Mouse (Mus musculus): ENCODE measurements at regions not wholly inside any gene's neighbourhood (a gene's known extent, or its start where the extent isn't known, plus 50 kb on each side); places are given as distances from the start of the nearest gene placed in this dataset.

DNA sequence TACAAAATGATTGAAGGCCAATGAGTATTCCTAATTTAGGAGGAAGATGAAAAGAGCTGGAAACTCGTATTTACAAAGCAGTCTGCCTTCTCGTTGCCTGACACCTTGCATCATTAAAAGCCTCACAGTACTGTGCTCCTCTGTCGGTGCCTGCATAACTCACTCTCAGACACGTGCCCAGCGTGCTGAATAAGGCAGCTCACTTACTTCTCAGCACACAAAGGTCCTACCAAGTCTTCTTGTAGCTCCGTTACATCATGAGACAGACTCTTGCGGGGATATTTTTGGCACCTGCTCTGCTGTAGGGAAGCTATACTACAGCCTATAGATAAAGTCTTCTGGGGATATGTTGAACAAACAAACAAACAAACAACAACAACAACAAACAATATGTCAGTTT is 400.0 kb upstream of the Atp11b start:
- no peak for DNase-seq (ENCODE audit: extremely low spot score in 1 of 2, low spot score in 1 of 2)

DNA sequence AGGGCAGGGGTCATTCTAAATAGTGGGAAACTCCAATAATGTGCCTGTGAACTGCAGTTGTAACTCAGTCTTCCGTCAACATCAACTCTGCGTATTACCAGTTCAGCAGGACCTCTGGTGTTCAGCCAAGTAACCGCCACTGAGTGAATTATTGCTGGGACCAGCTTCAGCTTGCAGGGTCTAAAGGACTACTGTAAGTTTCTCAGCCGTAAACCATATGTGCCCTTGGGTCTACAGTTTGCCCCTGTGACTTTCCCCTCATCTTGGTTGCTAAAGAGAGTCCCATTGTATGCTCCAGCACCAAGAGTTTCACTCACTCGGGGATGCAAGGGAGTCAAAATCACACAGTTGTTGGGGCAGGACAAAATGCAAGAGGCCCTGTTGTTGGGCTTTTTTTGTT is 399.6 kb upstream of the Atp11b start:
- DNase-seq (ENCODE audit: extremely low spot score in 1 of 2, low spot score in 1 of 2), result no peak

DNA sequence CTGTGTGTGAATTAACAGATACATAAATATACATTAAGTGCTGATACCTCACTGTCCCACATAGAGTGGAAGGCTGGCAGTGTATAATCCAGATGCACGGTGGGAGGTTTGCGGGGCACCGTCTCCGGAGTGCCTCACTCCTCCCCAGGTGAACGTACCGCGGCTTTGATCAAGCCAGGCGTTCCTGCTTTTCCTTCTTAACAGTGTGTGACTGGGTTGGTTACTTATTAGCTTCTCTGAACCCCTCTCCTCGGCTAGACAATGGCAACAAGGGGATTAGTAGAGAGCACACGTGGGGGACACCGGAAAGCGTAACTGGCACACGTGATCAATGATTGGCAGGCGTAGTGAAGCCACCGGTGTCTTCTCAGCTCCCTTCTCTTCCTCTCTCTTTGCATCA is 396.8 kb upstream of the Atp11b start:
- no peak for DNase-seq (ENCODE audit: extremely low spot score in 1 of 2, low spot score in 1 of 2)

DNA sequence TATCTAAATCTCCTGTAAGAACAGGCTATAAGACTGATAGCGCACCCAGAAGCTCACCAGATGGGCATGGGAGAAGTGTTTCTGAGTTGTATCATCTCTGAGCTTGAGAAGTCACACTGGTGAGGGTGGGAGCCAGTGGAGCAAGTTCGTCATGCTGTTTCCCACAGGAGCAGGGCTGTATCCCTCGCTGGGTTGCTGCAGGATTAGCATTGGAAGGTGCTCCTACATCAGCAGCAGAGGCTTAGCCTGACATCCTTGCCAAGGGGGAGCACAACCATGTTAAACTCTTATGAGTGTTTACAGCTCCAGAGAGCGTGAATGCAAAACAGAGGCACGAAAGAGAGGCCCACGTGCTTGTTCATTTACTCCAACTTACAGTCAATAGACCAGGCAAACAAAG is 395.4 kb upstream of the Atp11b start:
- no peak for DNase-seq (ENCODE audit: extremely low spot score in 1 of 2, low spot score in 1 of 2)

DNA sequence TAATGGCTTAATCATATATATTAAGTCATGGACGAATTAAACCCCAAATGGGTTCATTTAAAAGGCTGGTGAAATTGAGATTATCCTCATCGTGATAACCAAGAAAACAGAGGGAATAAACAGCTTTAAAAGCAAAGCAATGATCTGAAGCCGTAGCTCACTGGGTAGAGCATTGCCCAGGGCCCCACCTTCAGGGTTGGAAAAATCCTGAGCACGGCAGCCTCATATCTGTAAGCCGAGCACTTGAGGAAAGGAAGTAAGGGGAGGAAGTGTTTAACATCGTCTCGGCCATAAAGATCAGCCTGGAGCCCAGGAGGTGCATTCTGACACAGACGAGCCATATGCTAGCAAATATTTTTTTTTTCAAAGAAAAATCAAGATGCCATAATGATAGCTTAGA is 394.6 kb upstream of the Atp11b start:
- DNase-seq (ENCODE audit: extremely low spot score in 1 of 2, low spot score in 1 of 2), result no peak

DNA sequence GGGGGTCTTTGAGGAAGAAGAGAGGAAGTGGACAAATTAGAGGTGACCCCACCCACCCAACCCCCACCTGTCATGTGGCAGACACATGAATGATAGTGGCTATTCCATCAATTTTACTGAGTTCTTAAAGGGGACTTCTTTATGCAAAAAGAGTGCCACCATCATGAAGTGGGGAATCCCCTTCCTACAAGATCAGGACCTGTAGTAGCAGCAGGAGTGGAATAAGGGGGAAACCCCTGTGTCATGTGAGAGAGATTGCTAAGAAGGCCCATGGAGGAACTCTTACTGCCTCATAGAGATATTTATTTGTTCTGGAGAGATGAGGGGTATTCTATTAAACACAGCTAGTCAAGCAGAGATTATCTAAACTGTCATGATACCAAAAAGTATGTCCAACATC is 393.4 kb upstream of the Atp11b start:
- no peak for DNase-seq (ENCODE audit: extremely low spot score in 1 of 2, low spot score in 1 of 2)

DNA sequence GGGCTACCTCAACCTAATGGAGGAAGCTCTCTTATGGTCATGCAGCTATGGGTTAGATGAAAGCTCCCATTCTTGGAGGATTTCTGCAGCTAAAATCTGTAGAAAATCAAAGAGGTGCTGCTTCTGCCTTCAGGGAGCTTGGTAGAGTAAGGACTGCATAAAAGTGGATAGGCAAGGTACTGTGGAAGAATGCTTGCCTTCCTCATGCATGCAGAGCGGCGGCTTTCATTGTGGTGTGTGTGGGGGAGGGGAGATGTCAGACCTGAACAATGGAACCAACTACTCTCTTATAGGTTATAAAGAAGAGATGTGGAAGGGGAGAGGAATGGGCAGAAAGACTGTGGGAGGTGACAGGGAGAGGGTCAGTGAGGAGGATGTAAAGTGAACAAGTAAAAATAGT is 392.8 kb upstream of the Atp11b start:
- no peak for DNase-seq (ENCODE audit: extremely low spot score in 1 of 2, low spot score in 1 of 2)

DNA sequence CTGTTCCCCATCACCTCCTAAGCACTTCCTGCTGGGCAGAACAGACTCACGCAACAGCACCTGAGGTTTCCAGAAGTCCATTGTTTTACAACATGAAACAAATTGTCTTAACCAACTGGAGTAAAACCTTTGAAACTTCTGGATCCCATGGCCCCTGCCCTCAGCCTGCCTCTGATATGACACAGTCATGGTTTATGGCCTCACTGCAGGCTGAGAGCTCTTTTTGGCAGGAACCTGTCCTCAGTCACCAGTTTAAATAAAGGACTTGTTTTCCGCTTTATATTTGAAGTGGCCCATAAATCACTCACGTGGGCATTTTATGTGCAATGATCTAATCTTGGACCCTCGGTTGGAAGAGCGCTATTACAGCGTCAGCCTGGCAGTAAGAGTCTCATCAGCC is 388.5 kb upstream of the Atp11b start:
- no peak for DNase-seq (ENCODE audit: extremely low spot score in 1 of 2, low spot score in 1 of 2)

DNA sequence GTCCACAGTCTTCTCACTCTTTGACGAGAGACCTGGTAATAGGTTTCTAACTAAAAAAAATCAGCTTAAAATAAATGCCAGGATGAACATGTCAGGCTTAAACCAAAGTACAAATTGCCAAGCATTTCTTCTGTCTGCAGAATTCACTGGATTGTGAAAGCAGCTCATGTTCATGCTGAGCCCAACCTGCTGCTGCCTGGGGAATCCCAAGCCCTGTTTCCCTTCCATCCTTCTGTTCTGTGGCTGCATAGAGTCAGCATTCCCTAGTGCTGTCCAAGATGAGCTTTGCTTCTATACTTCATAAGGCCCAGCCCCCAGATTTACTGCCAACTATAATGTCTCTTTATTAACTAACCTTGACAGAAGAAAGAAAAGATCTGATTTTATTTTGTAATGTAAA is 381.6 kb upstream of the Atp11b start:
- DNase-seq (ENCODE audit: extremely low spot score in 1 of 2, low spot score in 1 of 2), result no peak

DNA sequence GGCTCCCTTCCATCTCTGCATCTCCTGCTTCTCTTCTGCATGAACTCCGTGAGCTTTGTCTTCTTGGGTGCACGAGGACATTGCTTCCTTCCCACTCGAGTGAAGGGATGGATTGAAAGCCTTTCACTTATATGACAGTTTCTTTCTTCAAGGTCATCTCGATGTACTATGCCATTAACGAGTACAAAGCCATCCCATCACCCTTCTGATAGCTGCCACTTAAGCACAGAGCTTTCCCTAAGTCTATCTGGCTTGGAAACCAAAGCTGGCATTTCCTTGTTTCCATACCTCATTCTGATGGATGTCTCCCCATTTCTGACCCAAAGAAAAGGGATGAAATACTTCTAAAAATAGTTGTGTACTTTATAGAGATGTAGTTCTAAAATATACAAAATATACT is 366.5 kb upstream of the Atp11b start:
- no peak for DNase-seq (ENCODE audit: extremely low spot score in 1 of 2, low spot score in 1 of 2)

DNA sequence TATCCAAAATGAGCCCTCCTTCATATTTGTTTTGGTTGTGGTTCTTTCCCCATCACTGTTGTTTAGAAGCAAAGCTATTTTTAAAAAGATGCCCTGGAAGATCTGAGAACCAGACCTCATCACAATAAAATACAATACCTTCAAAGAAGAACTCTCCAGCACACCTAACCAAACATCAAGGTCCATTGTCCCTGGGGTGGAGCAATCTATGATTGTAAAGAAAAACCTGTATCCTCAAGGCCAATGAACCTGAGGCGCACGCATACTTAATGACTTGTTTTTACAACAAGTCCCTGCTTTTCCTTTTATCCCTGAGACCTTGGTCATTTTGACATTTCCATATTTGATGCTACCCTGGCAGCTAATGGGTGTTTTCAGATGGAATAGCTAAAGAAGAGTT is 361.2 kb upstream of the Atp11b start:
- no peak for DNase-seq (ENCODE audit: extremely low spot score in 1 of 2, low spot score in 1 of 2)

DNA sequence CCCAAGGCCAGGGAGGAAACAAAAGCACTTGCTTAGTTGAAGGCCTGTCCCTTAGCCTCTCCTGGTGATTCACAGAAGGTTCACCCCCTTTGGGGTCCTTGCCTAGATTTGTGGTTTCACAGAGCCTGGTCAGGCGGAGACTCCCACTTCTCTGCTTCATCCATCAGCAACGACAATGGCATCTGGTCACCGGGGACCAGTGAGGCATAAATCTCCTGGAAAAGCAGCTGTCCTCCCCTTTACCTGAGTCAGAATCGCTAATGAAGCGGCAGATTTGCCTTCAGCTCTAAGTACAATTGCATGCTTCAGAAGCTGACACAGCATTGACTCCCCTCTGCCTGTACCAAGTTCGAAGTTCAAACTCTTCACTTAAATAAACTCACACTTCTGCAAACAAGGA is 353.7 kb upstream of the Atp11b start:
- DNase-seq (ENCODE audit: extremely low spot score in 1 of 2, low spot score in 1 of 2), result no peak

DNA sequence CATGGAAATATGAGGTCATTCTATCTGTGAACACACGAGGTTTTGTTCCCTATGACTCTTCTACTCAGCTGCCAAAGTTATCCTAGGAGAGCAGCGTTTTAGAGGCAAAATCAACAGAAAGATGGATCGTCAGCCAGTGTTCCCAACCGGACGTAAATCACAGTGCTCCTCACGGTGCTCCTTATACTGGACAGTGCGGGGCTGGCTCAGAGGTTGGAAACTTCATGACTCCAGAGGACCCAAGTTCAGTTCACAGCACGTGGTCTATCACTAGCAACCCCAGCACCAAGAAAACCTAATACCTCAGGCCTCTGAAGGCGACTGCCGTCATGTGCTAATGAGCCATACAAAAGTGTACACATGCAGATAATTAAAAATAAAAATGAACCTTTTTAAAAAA is 351.2 kb upstream of the Atp11b start:
- no peak for DNase-seq (ENCODE audit: extremely low spot score in 1 of 2, low spot score in 1 of 2)

DNA sequence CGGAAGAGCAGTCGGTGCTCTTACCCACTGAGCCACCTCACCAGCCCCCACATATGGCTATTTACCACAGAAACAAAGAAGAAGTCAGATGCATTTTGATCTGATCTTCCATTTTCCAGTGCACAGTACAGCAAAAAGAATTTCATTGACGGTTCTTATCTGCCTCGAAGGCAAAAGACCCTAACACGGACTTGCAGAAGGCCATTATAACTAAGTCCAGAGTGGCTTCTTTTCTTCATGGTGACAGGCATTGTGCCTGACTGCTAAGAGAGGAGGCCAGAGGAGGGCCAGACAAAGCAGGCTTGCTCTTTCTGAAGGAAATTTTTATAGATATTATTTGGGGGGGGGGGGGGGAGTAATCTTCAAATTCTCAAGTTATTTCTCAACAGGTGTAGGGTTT is 350.0 kb upstream of the Atp11b start:
- DNase-seq (ENCODE audit: extremely low spot score in 1 of 2, low spot score in 1 of 2), result no peak

DNA sequence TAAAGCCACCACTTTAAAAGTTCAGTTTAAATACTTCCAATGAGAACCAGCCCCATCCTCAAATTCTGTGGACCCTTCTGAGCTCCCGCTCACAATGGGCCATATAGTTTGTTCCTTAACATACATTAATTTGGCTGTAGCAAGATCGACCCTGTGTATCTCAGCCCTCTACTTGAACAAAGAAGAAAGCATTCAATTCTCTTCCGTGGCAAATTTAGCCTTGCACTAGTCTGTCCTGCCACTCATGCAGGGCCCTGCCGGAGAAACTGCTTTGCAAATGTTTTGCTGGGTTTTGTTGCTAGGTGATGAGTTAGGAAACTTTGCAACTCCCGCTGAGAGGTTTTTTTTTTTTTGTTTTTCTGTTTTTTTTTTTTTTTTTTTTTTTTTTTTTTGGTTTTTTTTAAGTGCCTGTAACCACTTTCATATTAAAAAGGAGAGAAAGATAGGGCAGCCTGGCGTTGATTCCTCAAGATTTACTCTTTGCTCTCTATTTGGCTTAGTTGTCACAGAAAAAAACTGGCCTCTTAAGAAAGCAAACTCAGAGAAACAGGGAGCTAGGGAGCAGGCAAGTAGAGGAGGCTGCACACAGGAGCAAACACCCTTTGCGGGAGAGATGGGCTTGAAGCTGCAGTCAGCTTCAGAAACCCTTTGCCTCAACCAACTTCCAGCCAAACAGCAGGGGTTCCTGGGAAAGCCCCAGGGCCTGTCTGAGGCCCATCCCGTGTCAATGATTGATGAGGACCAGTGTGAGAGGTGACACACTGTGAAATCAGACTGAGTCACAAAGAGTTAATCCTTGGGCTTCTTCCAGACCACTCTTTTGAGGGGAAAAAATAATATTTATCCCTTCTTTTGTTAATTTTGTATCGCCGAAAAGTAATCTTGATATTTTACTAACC is 349.2 kb upstream of the Atp11b start:
- no peak for DNase-seq (ENCODE audit: extremely low spot score in 1 of 2, low spot score in 1 of 2)

DNA sequence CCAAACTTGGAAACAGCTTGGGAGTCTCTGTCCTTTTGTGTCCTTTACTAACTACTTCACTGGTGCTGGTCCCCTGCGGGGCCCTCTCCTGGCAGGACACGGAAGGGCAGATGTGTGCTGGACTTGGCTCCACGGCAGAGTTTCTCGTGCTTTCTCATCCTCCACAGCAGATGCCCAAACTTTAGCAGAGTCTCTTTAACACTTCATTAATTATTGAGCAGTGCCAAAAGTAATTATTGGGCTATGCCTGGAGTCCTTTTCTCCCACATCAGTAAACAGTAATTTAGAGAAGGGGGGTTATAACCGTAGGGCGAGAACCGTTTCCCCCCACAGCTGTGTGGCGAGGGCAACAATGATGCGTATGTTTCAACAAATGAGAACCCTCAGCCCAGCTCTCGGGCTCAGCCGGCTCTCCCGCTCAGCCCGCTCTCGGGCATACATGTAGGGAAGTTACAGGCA is 348.3 kb upstream of the Atp11b start:
- DNase-seq (ENCODE audit: extremely low spot score in 1 of 2, low spot score in 1 of 2), result peak; percentile 21 to 35

DNA sequence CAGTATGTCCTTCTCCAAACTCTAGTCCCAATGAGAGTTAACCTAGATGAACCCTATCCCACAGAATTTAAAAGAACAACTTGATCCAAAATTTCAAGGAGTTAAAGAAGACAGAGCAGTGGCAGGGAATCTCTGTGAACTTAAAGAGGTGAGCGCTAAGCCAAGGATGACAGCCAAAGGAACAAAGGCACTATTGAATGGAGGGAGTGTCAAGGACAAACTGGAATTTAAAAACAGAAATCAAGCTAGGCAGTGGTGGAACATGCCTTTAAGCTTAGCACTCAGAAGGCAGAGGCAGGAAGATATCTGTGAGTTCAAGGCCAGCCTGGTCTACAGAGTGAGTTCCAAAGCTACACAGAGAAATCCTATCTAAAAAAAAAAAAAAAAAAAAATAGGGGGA is 316.2 kb upstream of the Atp11b start:
- no peak for DNase-seq (ENCODE audit: extremely low spot score in 1 of 2, low spot score in 1 of 2)

DNA sequence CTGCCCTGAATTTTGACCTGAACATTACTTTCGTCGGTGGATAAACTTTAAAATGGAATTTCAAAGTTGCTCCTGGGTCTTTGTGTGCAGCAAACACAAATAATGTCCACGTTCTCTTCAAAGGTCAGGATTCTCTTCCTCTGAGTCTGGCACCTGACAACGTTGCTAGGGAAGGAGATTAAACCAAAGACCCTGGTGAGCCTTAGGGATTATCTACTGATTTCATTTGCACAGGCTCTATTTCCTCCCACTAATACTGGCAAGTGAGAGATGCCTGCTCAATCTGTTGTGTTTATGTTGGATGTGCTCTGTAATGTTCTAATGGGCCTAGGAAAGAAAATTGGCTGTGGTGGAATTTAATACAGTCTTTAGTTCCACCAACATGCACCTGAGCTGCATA is 291.0 kb upstream of the Atp11b start:
- no peak for DNase-seq (ENCODE audit: extremely low spot score in 1 of 2, low spot score in 1 of 2)

DNA sequence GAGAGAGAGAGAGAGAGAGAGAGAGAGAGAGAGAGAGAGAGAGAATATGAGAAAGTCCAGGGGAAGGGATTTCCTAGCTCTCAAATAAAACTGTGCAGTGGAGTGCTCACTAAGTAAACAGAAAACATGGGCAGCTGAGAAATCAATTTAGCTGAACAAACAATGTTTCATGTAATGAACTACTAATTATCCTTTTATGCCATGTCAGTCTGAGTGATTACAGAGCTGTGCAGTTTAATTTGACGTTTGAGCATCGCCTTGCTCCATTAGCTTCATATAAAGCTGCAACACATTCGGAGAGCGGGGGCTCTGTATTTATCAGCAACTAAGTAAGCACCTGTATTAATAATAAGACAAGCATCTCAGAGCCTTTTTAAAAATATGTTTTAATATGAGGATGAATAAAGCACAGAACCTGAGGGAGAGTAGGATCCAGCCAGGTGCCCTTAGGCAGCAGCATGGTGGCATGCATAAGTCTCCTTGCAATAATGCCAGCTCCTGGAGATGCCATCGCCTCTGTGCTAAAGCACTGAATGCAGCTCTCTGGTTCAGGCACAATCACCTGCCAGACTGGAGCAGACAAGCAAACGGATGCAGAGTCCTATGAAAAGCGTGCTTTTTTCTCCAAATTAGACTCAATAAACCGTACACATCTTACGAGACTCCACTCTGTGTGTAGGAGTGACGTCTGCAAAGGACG is 289.5 kb upstream of the Atp11b start:
- DNase-seq (ENCODE audit: extremely low spot score in 1 of 2, low spot score in 1 of 2), result no peak

DNA sequence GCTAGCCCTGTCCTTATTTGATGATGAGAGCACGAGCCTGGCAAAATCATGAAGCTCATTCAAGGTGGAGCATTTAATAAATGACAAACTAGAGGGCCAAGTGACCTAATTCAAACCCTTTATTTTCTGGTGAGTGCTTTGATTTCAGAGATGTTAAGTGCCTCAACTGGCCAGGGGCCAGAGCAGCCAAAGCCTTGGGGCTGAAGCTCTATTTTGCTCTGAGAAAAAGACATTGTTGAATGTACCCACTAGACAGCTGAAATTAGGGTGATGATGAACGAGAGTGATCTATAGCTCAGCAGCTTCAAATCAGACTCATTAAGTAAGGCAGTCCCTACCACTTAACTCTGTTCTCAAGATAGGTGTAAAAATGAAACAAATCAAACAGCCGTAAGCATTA is 287.9 kb upstream of the Atp11b start:
- DNase-seq (ENCODE audit: extremely low spot score in 1 of 2, low spot score in 1 of 2), result no peak

DNA sequence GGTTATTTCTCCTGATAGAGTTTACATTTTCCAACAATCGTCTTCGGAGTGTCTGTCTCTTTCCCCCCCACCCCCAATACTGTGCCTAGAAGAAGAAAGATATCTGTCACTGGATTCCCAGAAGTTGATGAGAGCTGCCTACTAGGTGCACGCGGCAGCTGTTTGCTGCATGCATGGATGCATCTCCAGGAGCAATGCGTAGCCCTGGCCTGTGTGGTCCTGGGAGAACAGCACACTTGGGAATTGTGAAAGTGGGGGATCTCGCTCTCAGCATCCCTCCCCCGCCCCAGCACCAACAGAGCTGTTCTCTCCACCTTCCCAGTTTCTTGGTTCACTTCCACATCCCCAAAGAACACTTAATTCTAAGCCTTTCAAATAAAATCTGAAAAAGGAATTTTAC is 280.6 kb upstream of the Atp11b start:
- no peak for DNase-seq (ENCODE audit: extremely low spot score in 1 of 2, low spot score in 1 of 2)

DNA sequence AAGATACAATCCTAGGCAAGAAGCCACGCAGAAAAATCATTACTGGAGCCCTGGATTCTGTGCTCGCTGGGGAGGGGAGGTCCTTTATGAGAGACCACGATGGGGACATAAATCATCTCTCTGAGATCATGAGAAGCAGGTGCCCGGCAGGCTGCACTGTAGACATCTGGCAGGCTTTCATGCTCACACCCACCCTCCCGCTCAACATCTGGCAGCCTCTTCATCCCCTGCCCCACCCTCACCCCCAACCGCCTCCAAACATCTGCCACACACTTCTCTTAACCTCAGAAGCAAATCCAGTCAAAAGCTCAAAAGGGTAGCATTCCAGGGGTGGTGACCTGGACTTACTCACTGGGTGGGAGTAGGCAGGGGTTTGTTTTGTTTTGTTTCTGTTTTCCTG is 279.5 kb upstream of the Atp11b start:
- no peak for DNase-seq (ENCODE audit: extremely low spot score in 1 of 2, low spot score in 1 of 2)

Measured in layer of hippocampus, postnatal 25 days (tissue).